Mouse (Mus musculus) intestine, postnatal 0 days (tissue): ENCODE measurements around the gene Tyw5. TPM values are rescaled to one million over a fixed set of nuclear protein-coding genes. Genes with fewer than 3 reads are reported as not detected.

Experiments
- ATAC-seq: fragments of 200-750 bp; cut with Nextera tagmentation; 2 replicates; pipeline ENCODE4 v1.8.0; 2017; ENCODE audit warnings: mild to moderate bottlenecking, moderate TSS enrichment, moderate library complexity
- H3K27ac ChIP-seq: fragments of 300-500 bp; sonication (generic); 2 replicates; pipeline ENCODE4 v1.5.1; 2014; ENCODE audit warnings: mild to moderate bottlenecking, low read depth, low read length, moderate library complexity
- H3K27me3 ChIP-seq: fragments of 300-500 bp; sonication (generic); replicated peaks from 2 replicates; pipeline ENCODE4 v1.6.1; 2014; ENCODE audit warnings: low read length, mixed read lengths; ENCODE audit not compliant: control insufficient read depth, insufficient read depth
- H3K36me3 ChIP-seq: fragments of 300-500 bp; sonication (generic); 2 replicates; pipeline ENCODE4 v1.6.1; 2014; ENCODE audit warnings: mild to moderate bottlenecking, moderate library complexity; ENCODE audit not compliant: control insufficient read depth, insufficient read depth
- H3K4me1 ChIP-seq: fragments of 300-500 bp; sonication (generic); replicated peaks from 2 replicates; pipeline ENCODE4 v1.6.1; 2014; ENCODE audit warnings: antibody characterized with exemption, low read length, mixed read lengths; ENCODE audit not compliant: control insufficient read depth, insufficient read depth
- H3K4me2 ChIP-seq: fragments of 300-500 bp; sonication (generic); replicated peaks from 2 replicates; pipeline ENCODE4 v1.6.1; 2014; ENCODE audit warnings: low read depth, mild to moderate bottlenecking, moderate library complexity
- H3K4me3 ChIP-seq: fragments of 300-500 bp; sonication (generic); 2 replicates; pipeline ENCODE4 v1.5.1; 2014; ENCODE audit warnings: low read depth, low read length
- H3K9ac ChIP-seq: fragments of 300-500 bp; sonication (generic); 2 replicates; pipeline ENCODE4 v1.6.1; 2014; ENCODE audit warnings: mild to moderate bottlenecking, low read depth, low read length
- H3K9me3 ChIP-seq: fragments of 300-500 bp; sonication (generic); 2 replicates; pipeline ENCODE4 v1.6.1; 2016; ENCODE audit warnings: mixed run types; ENCODE audit not compliant: control insufficient read depth
- CTCF ChIP-seq: sonication (generic); IDR thresholded peaks from 2 replicates; pipeline ENCODE4 v1.5.1; 2016; ENCODE audit warnings: low read depth, mild to moderate bottlenecking, control low read depth, antibody characterized with exemption, moderate library complexity
- WGBS: fragments of 180-500 bp; shearing (Covaris S2); extraction: QIAGEN DNeasy Blood & Tissue Kit; methylation state at CpG from one replicate; pipeline ENCODE4 v1.1.7; 2014; 5-methylcytosine and 5-hydroxymethylcytosine counted together
- polyA plus RNA-seq: library from polyadenylated mRNA; unstranded; fragments of >200 nt; fragmentation: Nextera tagmentation; extraction: Ambion mirVana; gene quantifications from 2 replicates; pipeline ENCODE4 v1.2.1, GENCODE M21; 2015

Gene Tyw5
- polyA plus RNA-seq, 1 experiment from 2014 or later, result 15.4 TPM

- Histone ChIP-seq H3K36me3 (no peaks in the 10 kb centered on the region), H3K27me3 (no peaks in the 10 kb centered on the region), H3K27ac (0 out of 2 replicates have a peak overlapping the region, but pooled peaks have one; percentile 15), H3K9me3 (no peaks in the 10 kb centered on the region), H3K4me2 (peak overlapping the region; percentile 44), H3K4me1 (peaks cover 5% of the 10 kb centered on the region), H3K4me3 (peak overlapping the region; percentile 4), H3K9ac (no peak overlapping the region)
- TF ChIP-seq CTCF, result no peak
- 26% methylated on average over 9 of the region's 9 CpGs for WGBS
- ATAC-seq, result no peak
Observed at GRCm38 (mm10) chr1:57436408-57436807, 29.5 kb upstream of the Tyw5 start.

- H3K4me2 ChIP-seq, result no peak overlapping the region
- H3K9me3 ChIP-seq, result no peaks in the 10 kb centered on the region
- no peak overlapping the region for H3K9ac ChIP-seq
- no peak overlapping the region for H3K4me3 ChIP-seq
- WGBS, result 90% methylated on average over 7 of the region's 7 CpGs
- H3K36me3 ChIP-seq, result no peaks in the 10 kb centered on the region
- TF ChIP-seq CTCF, result no peak
- no peaks in the 10 kb centered on the region for H3K27me3 ChIP-seq
- H3K4me1 ChIP-seq, result no peaks in the 10 kb centered on the region
- no peak for ATAC-seq
- H3K27ac ChIP-seq, result no peak overlapping the region
Observed at GRCm38 (mm10) chr1:57433141-57433540, 26.2 kb upstream of the Tyw5 start.

GRCm38 (mm10) chr1:57429786-57430483 lies 23.0 kb upstream of the Tyw5 start:
- H3K4me3 ChIP-seq, result 0 out of 2 replicates have a peak overlapping the region, but pooled peaks have one; percentile 0

GRCm38 (mm10) chr1:57428368-57429308 lies 21.7 kb upstream of the Tyw5 start:
- H3K4me2 ChIP-seq, result peak overlapping the region; percentile 46
- H3K36me3 ChIP-seq, result no peaks in the 10 kb centered on the region
- no peaks in the 10 kb centered on the region for H3K4me1 ChIP-seq
- H3K4me3 ChIP-seq, result no peak overlapping the region
- no peaks in the 10 kb centered on the region for H3K9me3 ChIP-seq
- H3K27ac ChIP-seq, result no peak overlapping the region
- WGBS, result 54% methylated on average over 16 of the region's 16 CpGs
- TF ChIP-seq CTCF, result peak; percentile 89
- no peak for ATAC-seq
- H3K9ac ChIP-seq, result no peak overlapping the region
- H3K27me3 ChIP-seq, result no peaks in the 10 kb centered on the region

More at GRCm38 (mm10) chr1:57429786-57430483, 23.0 kb upstream of the Tyw5 start:
- ATAC-seq, result no peak
- H3K27ac ChIP-seq, result no peak overlapping the region
- H3K27me3 ChIP-seq, result no peaks in the 10 kb centered on the region
- TF ChIP-seq CTCF, result peak; percentile 18; the same call in 1 of the 2 replicates
- no peaks in the 10 kb centered on the region for H3K4me1 ChIP-seq
- no peaks in the 10 kb centered on the region for H3K36me3 ChIP-seq
- H3K9me3 ChIP-seq, result no peaks in the 10 kb centered on the region
- no peak overlapping the region for H3K9ac ChIP-seq
- WGBS, result 13% methylated on average over 12 of the region's 12 CpGs
- H3K4me2 ChIP-seq, result peak overlapping the region; percentile 43

GRCm38 (mm10) chr1:57423696-57424095 lies 16.8 kb upstream of the Tyw5 start:
- H3K4me2 ChIP-seq, result no peak overlapping the region
- no peaks in the 10 kb centered on the region for H3K36me3 ChIP-seq
- H3K4me1 ChIP-seq, result no peaks in the 10 kb centered on the region
- H3K27me3 ChIP-seq, result no peaks in the 10 kb centered on the region
- peak; percentile 85 for TF ChIP-seq CTCF
- WGBS, result 2% methylated on average over 1 of the region's 1 CpGs
- no peak overlapping the region for H3K27ac ChIP-seq
- no peaks in the 10 kb centered on the region for H3K9me3 ChIP-seq
- no peak overlapping the region for H3K9ac ChIP-seq
- ATAC-seq, result no peak
- no peak overlapping the region for H3K4me3 ChIP-seq

GRCm38 (mm10) chr1:57413397-57413796 lies 6.5 kb upstream of the Tyw5 start:
- no peak overlapping the region for H3K9ac ChIP-seq
- no peaks in the 10 kb centered on the region for H3K9me3 ChIP-seq
- no peak overlapping the region for H3K4me2 ChIP-seq
- no peaks in the 10 kb centered on the region for H3K4me1 ChIP-seq
- H3K27ac ChIP-seq, result no peak overlapping the region
- H3K36me3 ChIP-seq, result peaks cover 45% of the 10 kb centered on the region
- H3K4me3 ChIP-seq, result no peak overlapping the region
- no peaks in the 10 kb centered on the region for H3K27me3 ChIP-seq
- WGBS, result 93% methylated on average over 2 of the region's 2 CpGs
- TF ChIP-seq CTCF, result no peak
- no peak for ATAC-seq
